Mouse (Mus musculus) brain, embryonic 14.5 days (tissue): ENCODE results near the gene Lyrm1.

Experiments
- CTCF ChIP-seq: fragments of 200-500 bp; IDR thresholded peaks from 2 replicates; pipeline ENCODE4 v1.5.1; 2012; ENCODE audit warnings: inconsistent platforms, mild to moderate bottlenecking, moderate library complexity, borderline replicate concordance; ENCODE audit not compliant: insufficient read depth, insufficient read length; ENCODE audit errors: extremely low read depth
- POLR2A ChIP-seq: fragments of 200-500 bp; IDR thresholded peaks from 2 replicates; pipeline ENCODE4 v1.6.1; 2012; ENCODE audit warnings: mild to moderate bottlenecking, inconsistent platforms, borderline replicate concordance; ENCODE audit not compliant: poor library complexity, insufficient read depth, insufficient read length, severe bottlenecking; ENCODE audit errors: extremely low read depth

DNA sequence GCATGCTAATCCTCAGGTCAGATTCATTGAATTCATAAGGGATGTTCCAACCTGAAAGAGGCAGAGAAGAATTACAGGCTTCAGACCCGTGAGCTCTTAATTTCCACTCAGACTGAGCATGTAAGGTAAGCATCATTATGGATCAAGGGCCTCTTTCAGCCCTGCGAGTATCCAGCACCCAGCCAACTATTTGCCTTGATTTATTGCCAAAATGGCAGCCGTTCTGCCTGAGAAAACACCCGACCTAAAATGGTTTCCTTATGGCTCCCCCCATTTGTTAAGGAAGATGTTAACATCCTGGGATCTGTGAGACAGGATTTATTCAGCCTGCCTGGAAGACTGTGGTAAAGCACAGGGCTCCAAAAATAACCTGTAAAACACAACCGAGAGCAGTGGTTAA lies 41.4 kb downstream of the Lyrm1 start:
- no peak for TF ChIP-seq POLR2A
- TF ChIP-seq CTCF: no peak
